Mouse (Mus musculus) ES-E14 (cell line): ENCODE results near the gene Speer4e.
"Not testable (repeated sequence)": the region's sequence is repeated elsewhere in the genome, so short reads cannot be mapped to it uniquely, and the experiment has no call there.

ENCODE experiments used
- CHD2 ChIP-seq: IDR thresholded peaks from 2 replicates; pipeline ENCODE4 v1.6.1; 2014; ENCODE audit warnings: mild to moderate bottlenecking, low read depth, low read length, inconsistent platforms
- MAFK ChIP-seq: IDR thresholded peaks from 2 replicates; pipeline ENCODE4 v1.6.1; 2014; ENCODE audit warnings: mild to moderate bottlenecking, low read depth, low read length, inconsistent platforms; ENCODE audit not compliant: insufficient read depth
- ZC3H11A ChIP-seq: IDR thresholded peaks from 2 replicates; pipeline ENCODE4 v1.6.1; 2012; ENCODE audit warnings: low read depth, mild to moderate bottlenecking, inconsistent platforms, low read length, borderline replicate concordance
- ZNF384 ChIP-seq: IDR thresholded peaks from 2 replicates; pipeline ENCODE4 v1.6.1; 2012; ENCODE audit warnings: low read depth, low read length, inconsistent platforms

GRCm38 (mm10) chr5:14963821-14964220 lies 25.6 kb upstream of the Speer4e start:
- not testable (repeated sequence) for TF ChIP-seq MAFK, ZC3H11A, CHD2
- peak; percentile 78 for TF ChIP-seq ZNF384
